Mouse (Mus musculus): ENCODE results near the gene Muc4. TPM values are rescaled to one million over a fixed set of nuclear protein-coding genes. Genes with fewer than 3 reads are reported as not detected.
A peak's percentile ranks its signal among the peaks of the same experiment; 100 is the strongest.

Muc4 gene
- polyA plus RNA-seq, 1 experiment from 2014 or later, result not detected

- 0 out of 2 replicates have a peak, but pooled peaks have one; percentile 21 for ATAC-seq (ENCODE audit: low FRiP score)
- H3K4me3 ChIP-seq, result no peak overlapping the region
- peaks cover 11% of the 10 kb centered on the region for H3K4me1 ChIP-seq (replicated peaks)
- peak overlapping the region; percentile 18; the same call in 1 of the 2 replicates for H3K4me2 ChIP-seq
- WGBS, result 1% methylated on average over 9 of the region's 9 CpGs
- no peaks in the 10 kb centered on the region for H3K27me3 ChIP-seq
- no peaks in the 10 kb centered on the region for H3K9me3 ChIP-seq
- H3K27ac ChIP-seq, result no peak overlapping the region
- H3K36me3 ChIP-seq, result no peaks in the 10 kb centered on the region
- H3K9ac ChIP-seq, result no peak overlapping the region
Observed at GRCm38 (mm10) chr16:32812888-32813361, 77.2 kb downstream of the Muc4 start.

DNA sequence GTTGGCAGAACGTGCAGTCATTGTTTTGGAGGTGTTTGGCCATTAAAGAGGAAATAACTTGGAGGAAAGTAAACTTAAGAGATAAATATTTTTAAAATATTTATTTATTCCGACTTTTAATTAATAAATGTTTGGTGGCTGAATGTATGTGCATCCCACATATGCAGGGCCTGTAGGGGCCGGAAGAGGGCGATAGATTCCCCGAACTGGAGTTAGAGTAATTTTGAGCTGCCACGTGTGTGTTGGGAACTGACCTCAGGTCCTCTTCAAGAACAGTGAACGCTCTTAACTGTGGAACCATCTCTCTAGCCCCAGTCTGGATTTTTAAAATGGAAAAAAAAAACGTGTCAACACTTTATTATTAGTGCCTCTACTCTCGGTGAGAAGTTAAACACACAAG is 77.7 kb downstream of the Muc4 start:
- peaks cover 11% of the 10 kb centered on the region for H3K4me1 ChIP-seq (replicated peaks)
- H3K4me2 ChIP-seq, result no peak overlapping the region; the same call in 1 of the 2 replicates
- H3K9me3 ChIP-seq, result no peaks in the 10 kb centered on the region
- 52% methylated on average over 9 of the region's 9 CpGs for WGBS
- no peak overlapping the region for H3K27ac ChIP-seq
- ATAC-seq (ENCODE audit: low FRiP score), result no peak
- no peaks in the 10 kb centered on the region for H3K36me3 ChIP-seq
- H3K4me3 ChIP-seq, result no peak overlapping the region
- H3K27me3 ChIP-seq, result no peaks in the 10 kb centered on the region
- no peak overlapping the region for H3K9ac ChIP-seq

DNA sequence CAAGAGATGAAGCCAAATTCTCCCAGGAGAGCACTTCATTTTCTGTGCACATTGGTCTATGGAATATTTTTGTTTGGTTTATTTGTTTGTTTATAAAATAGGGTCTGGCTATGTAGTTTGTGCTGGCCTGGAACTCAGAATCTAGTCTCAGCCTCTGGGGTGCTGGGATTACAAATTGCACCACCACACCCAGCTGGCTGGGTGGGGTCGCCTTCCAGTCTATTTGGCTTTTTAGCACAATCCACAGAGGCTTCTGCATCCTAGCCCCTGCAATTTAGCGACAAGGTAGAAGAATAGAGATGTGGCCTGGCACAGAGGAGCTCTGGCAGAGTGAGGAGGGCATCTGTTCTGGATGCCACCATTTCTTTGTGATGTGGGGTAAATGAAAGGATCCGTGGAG is 78.1 kb downstream of the Muc4 start:
- no peak overlapping the region for H3K4me3 ChIP-seq
- no peak for ATAC-seq (ENCODE audit: low FRiP score)
- H3K4me1 ChIP-seq (replicated peaks), result peaks cover 11% of the 10 kb centered on the region
- no peaks in the 10 kb centered on the region for H3K27me3 ChIP-seq
- H3K27ac ChIP-seq, result no peak overlapping the region
- no peaks in the 10 kb centered on the region for H3K36me3 ChIP-seq
- no peaks in the 10 kb centered on the region for H3K9me3 ChIP-seq
- 74% methylated on average over 3 of the region's 3 CpGs for WGBS
- H3K9ac ChIP-seq, result no peak overlapping the region
- H3K4me2 ChIP-seq, result no peak overlapping the region

GRCm38 (mm10) chr16:32814539-32814938 is 78.9 kb downstream of the Muc4 start:
- WGBS, result 34% methylated on average over 14 of the region's 14 CpGs
- H3K4me1 ChIP-seq (replicated peaks), result peaks cover 11% of the 10 kb centered on the region
- peak overlapping the region; percentile 55 for H3K4me2 ChIP-seq
- peak overlapping the region; percentile 16; the same call in 1 of the 2 replicates for H3K9ac ChIP-seq
- H3K27me3 ChIP-seq, result no peaks in the 10 kb centered on the region
- H3K36me3 ChIP-seq, result no peaks in the 10 kb centered on the region
- no peak for ATAC-seq (ENCODE audit: low FRiP score)
- H3K9me3 ChIP-seq, result no peaks in the 10 kb centered on the region
- no peak overlapping the region for H3K27ac ChIP-seq
- H3K4me3 ChIP-seq, result peak overlapping the region; percentile 30

- Histone ChIP-seq H3K9me3 (no peaks in the 10 kb centered on the region), H3K4me1 (replicated peaks) (peaks cover 11% of the 10 kb centered on the region), H3K4me2 (peak overlapping the region; percentile 55), H3K27me3 (no peaks in the 10 kb centered on the region), H3K36me3 (no peaks in the 10 kb centered on the region), H3K9ac (0 out of 2 replicates have a peak overlapping the region, but pooled peaks have one; percentile 58), H3K4me3 (peak overlapping the region; percentile 30; the same call in 1 of the 2 replicates), H3K27ac (no peak overlapping the region)
- WGBS, result 15% methylated on average over 6 of the region's 6 CpGs
- ATAC-seq (ENCODE audit: low FRiP score), result no peak
Observed at GRCm38 (mm10) chr16:32815160-32815605, 79.5 kb downstream of the Muc4 start.

DNA sequence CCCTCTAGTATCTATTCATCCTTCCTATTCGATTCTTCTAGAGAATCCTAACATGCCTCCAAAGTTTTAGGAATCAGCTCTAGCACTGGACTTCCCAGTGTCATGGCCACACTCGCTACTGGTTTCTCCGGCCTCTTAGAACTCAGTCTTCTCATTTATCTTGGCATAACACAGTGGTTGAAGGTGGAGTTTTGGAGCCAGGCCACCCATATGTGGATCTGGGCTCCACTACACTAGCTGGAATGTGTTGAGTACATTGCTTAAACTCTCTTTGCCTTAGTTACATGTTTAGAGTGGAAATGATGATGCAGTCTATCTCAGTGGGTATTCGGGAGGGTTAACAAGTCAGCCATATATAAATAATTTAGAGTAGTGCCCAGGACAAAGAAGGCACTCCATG is 82.3 kb downstream of the Muc4 start:
- Histone ChIP-seq H3K27me3 (no peaks in the 10 kb centered on the region), H3K4me1 (replicated peaks) (peaks cover 11% of the 10 kb centered on the region), H3K4me3 (no peak overlapping the region), H3K9me3 (no peaks in the 10 kb centered on the region), H3K4me2 (no peak overlapping the region), H3K9ac (no peak overlapping the region), H3K36me3 (peaks cover 21% of the 10 kb centered on the region), H3K27ac (no peak overlapping the region)
- WGBS, result 91% methylated on average over 4 of the region's 4 CpGs
- no peak for ATAC-seq (ENCODE audit: low FRiP score)

DNA sequence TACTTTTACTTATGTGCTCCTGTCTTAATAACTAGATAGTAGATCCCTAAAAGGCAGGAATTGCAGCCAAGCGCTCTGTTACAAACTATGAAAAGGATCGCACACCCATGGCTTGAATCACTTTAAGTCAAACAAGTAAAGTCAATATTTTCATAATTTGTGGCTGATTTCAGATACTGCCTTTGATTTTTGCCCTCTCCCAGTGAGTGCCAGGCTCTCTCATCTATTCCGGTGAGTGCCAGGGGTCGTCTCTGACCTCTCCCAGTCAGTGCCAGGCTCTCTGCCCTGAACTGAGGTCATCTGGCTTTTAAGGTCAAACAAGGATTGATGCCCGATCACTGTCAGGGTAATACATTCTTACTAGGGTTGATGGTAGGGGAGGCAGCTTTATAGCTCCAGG is 82.8 kb downstream of the Muc4 start:
- no peak overlapping the region for H3K27ac ChIP-seq
- no peak overlapping the region for H3K4me3 ChIP-seq
- peaks cover 25% of the 10 kb centered on the region for H3K36me3 ChIP-seq
- no peak overlapping the region for H3K4me2 ChIP-seq
- H3K27me3 ChIP-seq, result no peaks in the 10 kb centered on the region
- no peaks in the 10 kb centered on the region for H3K9me3 ChIP-seq
- WGBS, result 87% methylated on average over 5 of the region's 5 CpGs
- no peak overlapping the region for H3K9ac ChIP-seq
- peaks cover 11% of the 10 kb centered on the region for H3K4me1 ChIP-seq (replicated peaks)
- no peak for ATAC-seq (ENCODE audit: low FRiP score)

DNA sequence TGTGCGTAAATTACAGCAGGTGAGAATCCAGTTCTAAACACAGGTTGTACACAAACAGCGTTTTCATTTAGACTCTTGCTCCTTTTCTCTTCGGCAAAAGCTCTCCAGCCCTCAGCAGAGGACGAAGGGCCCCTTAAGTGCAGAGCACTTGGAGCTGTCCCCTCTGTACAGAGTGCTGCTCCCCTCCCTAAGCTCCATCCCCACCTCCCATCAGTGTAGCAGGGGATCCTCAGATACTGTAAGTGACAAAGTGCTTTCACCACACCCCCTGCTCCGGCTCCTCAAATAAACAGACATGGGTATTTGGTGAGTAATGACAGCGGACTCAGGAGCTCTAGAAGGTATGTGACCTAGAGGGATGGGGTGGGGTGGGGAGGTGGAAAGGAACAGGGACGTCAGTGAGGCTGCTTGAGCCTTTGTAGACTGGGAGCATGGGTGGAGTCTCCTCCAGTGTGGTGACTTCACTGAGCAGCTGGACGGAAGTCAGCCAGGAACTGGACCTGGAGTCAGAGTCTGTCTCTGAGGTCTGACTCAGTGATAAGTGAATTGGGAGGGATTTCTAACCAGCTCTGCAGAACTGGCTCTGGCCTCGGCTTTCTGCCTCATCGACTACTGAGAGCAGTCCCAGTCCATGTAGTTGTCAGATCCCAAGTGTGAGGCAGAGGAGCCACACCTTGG is 86.2 kb downstream of the Muc4 start:
- Histone ChIP-seq H3K27me3 (no peaks in the 10 kb centered on the region), H3K9ac (no peak overlapping the region), H3K4me1 (replicated peaks) (no peaks in the 10 kb centered on the region), H3K9me3 (no peaks in the 10 kb centered on the region), H3K27ac (no peak overlapping the region), H3K36me3 (peaks cover 60% of the 10 kb centered on the region), H3K4me3 (no peak overlapping the region), H3K4me2 (no peak overlapping the region)
- 83% methylated on average over 10 of the region's 10 CpGs for WGBS
- ATAC-seq (ENCODE audit: low FRiP score), result no peak

DNA sequence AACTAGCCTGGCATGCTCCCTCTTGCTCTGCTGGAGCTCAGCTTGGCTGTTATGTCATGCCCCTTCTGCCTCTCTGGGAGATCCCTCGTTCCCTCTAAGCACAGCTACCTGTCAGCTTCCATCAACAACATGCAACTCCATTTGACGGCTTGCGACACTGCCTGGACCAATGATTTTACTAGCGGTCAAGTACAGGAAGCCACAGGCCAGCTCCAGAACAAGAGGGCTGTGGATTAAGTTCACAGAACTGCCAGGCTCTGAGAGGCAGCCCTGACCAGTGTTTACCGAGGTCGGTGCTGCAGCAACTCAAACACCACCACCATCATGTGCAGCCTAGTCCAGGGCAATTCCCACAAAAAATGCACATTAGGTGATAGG is 86.8 kb downstream of the Muc4 start:
- H3K4me3 ChIP-seq, result no peak overlapping the region
- H3K9me3 ChIP-seq, result no peaks in the 10 kb centered on the region
- WGBS, result 90% methylated on average over 6 of the region's 6 CpGs
- no peak for ATAC-seq (ENCODE audit: low FRiP score)
- H3K4me2 ChIP-seq, result no peak overlapping the region
- H3K27ac ChIP-seq, result no peak overlapping the region
- peaks cover 65% of the 10 kb centered on the region for H3K36me3 ChIP-seq
- no peak overlapping the region for H3K9ac ChIP-seq
- no peaks in the 10 kb centered on the region for H3K4me1 ChIP-seq (replicated peaks)
- no peaks in the 10 kb centered on the region for H3K27me3 ChIP-seq

GRCm38 (mm10) chr16:32822881-32823280 is 87.2 kb downstream of the Muc4 start:
- Histone ChIP-seq H3K27ac (no peak overlapping the region), H3K4me2 (no peak overlapping the region), H3K9me3 (no peaks in the 10 kb centered on the region), H3K9ac (no peak overlapping the region), H3K27me3 (no peaks in the 10 kb centered on the region), H3K4me3 (no peak overlapping the region), H3K36me3 (peaks cover 69% of the 10 kb centered on the region), H3K4me1 (replicated peaks) (no peaks in the 10 kb centered on the region)
- no peak for ATAC-seq (ENCODE audit: low FRiP score)
- WGBS, result 93% methylated on average over 5 of the region's 5 CpGs

GRCm38 (mm10) chr16:32823487-32823886 is 87.8 kb downstream of the Muc4 start:
- Histone ChIP-seq H3K4me2 (no peak overlapping the region), H3K27ac (no peak overlapping the region), H3K9ac (no peak overlapping the region), H3K27me3 (no peaks in the 10 kb centered on the region), H3K4me3 (no peak overlapping the region), H3K9me3 (no peaks in the 10 kb centered on the region), H3K4me1 (replicated peaks) (no peaks in the 10 kb centered on the region), H3K36me3 (peaks cover 75% of the 10 kb centered on the region)
- ATAC-seq (ENCODE audit: low FRiP score), result no peak
- 92% methylated on average over 8 of the region's 8 CpGs for WGBS

- ATAC-seq (ENCODE audit: low FRiP score), result no peak
- Histone ChIP-seq H3K36me3 (peaks cover 80% of the 10 kb centered on the region), H3K4me3 (no peak overlapping the region), H3K27ac (no peak overlapping the region), H3K27me3 (no peaks in the 10 kb centered on the region), H3K9me3 (no peaks in the 10 kb centered on the region), H3K4me2 (no peak overlapping the region), H3K9ac (no peak overlapping the region), H3K4me1 (replicated peaks) (no peaks in the 10 kb centered on the region)
- 97% methylated on average over 13 of the region's 13 CpGs for WGBS
Observed at GRCm38 (mm10) chr16:32824061-32824460, 88.4 kb downstream of the Muc4 start.

DNA sequence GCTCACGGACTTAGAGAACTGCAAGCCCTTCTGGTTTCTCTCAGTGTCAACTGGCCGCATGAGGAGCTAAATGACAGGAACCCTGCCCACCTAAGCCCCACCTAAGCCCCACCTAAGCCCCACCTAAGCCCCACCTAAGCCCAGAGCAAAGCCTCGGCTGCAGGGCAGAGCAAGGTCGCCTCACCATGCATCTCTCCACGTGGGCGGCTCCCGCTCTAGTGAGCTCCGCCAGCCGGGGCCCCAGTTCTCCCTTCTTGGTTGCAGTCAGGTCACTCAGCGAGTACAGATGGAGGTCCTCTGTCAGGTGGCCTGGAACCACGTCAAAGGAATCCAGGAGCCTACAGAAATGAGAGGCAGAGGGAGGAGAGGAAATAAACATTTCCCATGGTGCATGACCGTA is 89.7 kb downstream of the Muc4 start:
- H3K4me3 ChIP-seq, result no peak overlapping the region
- H3K9me3 ChIP-seq, result no peaks in the 10 kb centered on the region
- H3K9ac ChIP-seq, result no peak overlapping the region
- no peaks in the 10 kb centered on the region for H3K27me3 ChIP-seq
- WGBS, result 87% methylated on average over 12 of the region's 12 CpGs
- no peak for ATAC-seq (ENCODE audit: low FRiP score)
- H3K4me1 ChIP-seq (replicated peaks), result no peaks in the 10 kb centered on the region
- peaks cover 88% of the 10 kb centered on the region for H3K36me3 ChIP-seq
- H3K27ac ChIP-seq, result no peak overlapping the region
- H3K4me2 ChIP-seq, result no peak overlapping the region
